Mouse (Mus musculus) ES-E14 (cell line): Measurements from ENCODE around the gene Adgrf5.

Experiments
- CHD2 ChIP-seq: IDR thresholded peaks from 2 replicates; pipeline ENCODE4 v1.6.1; 2014; ENCODE audit warnings: mild to moderate bottlenecking, low read depth, low read length, inconsistent platforms
- HCFC1 ChIP-seq: IDR thresholded peaks from 2 replicates; pipeline ENCODE4 v1.6.1; 2012; ENCODE audit warnings: low read length, inconsistent platforms, borderline replicate concordance; ENCODE audit not compliant: insufficient read depth
- MAFK ChIP-seq: IDR thresholded peaks from 2 replicates; pipeline ENCODE4 v1.6.1; 2014; ENCODE audit warnings: mild to moderate bottlenecking, low read depth, low read length, inconsistent platforms; ENCODE audit not compliant: insufficient read depth
- ZC3H11A ChIP-seq: IDR thresholded peaks from 2 replicates; pipeline ENCODE4 v1.6.1; 2012; ENCODE audit warnings: low read depth, mild to moderate bottlenecking, inconsistent platforms, low read length, borderline replicate concordance
- ZNF384 ChIP-seq: IDR thresholded peaks from 2 replicates; pipeline ENCODE4 v1.6.1; 2012; ENCODE audit warnings: low read depth, low read length, inconsistent platforms

- no peak for TF ChIP-seq HCFC1
- TF ChIP-seq MAFK, result no peak
- no peak for TF ChIP-seq ZNF384
- no peak for TF ChIP-seq ZC3H11A
- TF ChIP-seq CHD2, result no peak
Observed at GRCm38 (mm10) chr17:43470039-43470438, 109.8 kb downstream of the Adgrf5 start.
